Mouse (Mus musculus) heart, adult 2 months (tissue): ENCODE results near the gene Fam90a1a. TPM values are rescaled to one million over a fixed set of nuclear protein-coding genes. Genes with fewer than 3 reads are reported as not detected.

Experiments
- DNase-seq, 2 experiments: peaks; one replicate each; pipeline ENCODE4 v3.0.0; 2021
- H3K27ac ChIP-seq: fragments of 200-600 bp; 2 replicates; pipeline ENCODE4 v1.8.1; 2022
- H3K27me3 ChIP-seq: fragments of 200-500 bp; 2 replicates; pipeline ENCODE4 v1.6.1; 2012; ENCODE audit warnings: mild to moderate bottlenecking, low read length, inconsistent platforms, mixed read lengths; ENCODE audit not compliant: control insufficient read depth, insufficient read depth
- H3K36me3 ChIP-seq: fragments of 200-500 bp; 2 replicates; pipeline ENCODE4 v1.6.1; 2012; ENCODE audit warnings: low read length, inconsistent platforms; ENCODE audit not compliant: control insufficient read depth, insufficient read depth
- H3K4me1 ChIP-seq: fragments of 200-500 bp; 2 replicates; pipeline ENCODE4 v1.6.1; 2011; ENCODE audit warnings: low read length; ENCODE audit not compliant: control insufficient read depth, insufficient read depth
- H3K4me3 ChIP-seq: fragments of 200-600 bp; 2 replicates; pipeline ENCODE4 v1.8.1; 2022
- H3K79me2 ChIP-seq: fragments of 200-500 bp; replicated peaks from 2 replicates; pipeline ENCODE4 v1.6.1; 2012; ENCODE audit warnings: mild to moderate bottlenecking, inconsistent platforms, low read length, moderate library complexity, mixed read lengths; ENCODE audit not compliant: control insufficient read depth, insufficient read depth
- H3K9ac ChIP-seq: fragments of 200-500 bp; 2 replicates; pipeline ENCODE4 v1.6.1; 2012; ENCODE audit warnings: low read depth, mild to moderate bottlenecking, control low read depth, inconsistent platforms, low read length, mixed read lengths
- CTCF ChIP-seq: fragments of 200-600 bp; IDR thresholded peaks from 2 replicates; pipeline ENCODE4 v1.8.1; 2022; ENCODE audit warnings: antibody characterized with exemption, mild to moderate bottlenecking, moderate library complexity
- EP300 ChIP-seq: fragments of 200-500 bp; IDR thresholded peaks from 2 replicates; pipeline ENCODE4 v1.6.1; 2011; ENCODE audit warnings: low read depth, low read length, control low read depth; ENCODE audit not compliant: insufficient read depth
- POLR2A ChIP-seq: fragments of 200-500 bp; IDR thresholded peaks from 2 replicates; pipeline ENCODE4 v1.6.1; 2011; ENCODE audit warnings: mild to moderate bottlenecking, low read depth, low read length, control low read depth; ENCODE audit not compliant: insufficient read depth
- WGBS: fragments of 180-500 bp; shearing (Covaris S2); methylation state at CpG from one replicate; pipeline ENCODE4 v1.1.7; 2018; 5-methylcytosine and 5-hydroxymethylcytosine counted together
- intact Hi-C: fragments of 180-260 bp; cut with DNase I; formaldehyde crosslinking; loops from one replicate; pipeline ENCODE4 v1.15.1; 2025
- polyA plus RNA-seq: library from polyadenylated mRNA; depleted of rRNA; stranded (reverse); fragments of >200 nt; gene quantifications from 2 replicates; pipeline ENCODE4 v1.2.3, GENCODE M21; 2012
- total RNA-seq, 2 experiments: library from RNA; stranded (reverse); gene quantifications; 2 replicates each; pipeline ENCODE4 v1.2.3; 2021

The Fam90a1a gene
- total and polyA plus RNA-seq, 3 experiments, result not detected

DNA sequence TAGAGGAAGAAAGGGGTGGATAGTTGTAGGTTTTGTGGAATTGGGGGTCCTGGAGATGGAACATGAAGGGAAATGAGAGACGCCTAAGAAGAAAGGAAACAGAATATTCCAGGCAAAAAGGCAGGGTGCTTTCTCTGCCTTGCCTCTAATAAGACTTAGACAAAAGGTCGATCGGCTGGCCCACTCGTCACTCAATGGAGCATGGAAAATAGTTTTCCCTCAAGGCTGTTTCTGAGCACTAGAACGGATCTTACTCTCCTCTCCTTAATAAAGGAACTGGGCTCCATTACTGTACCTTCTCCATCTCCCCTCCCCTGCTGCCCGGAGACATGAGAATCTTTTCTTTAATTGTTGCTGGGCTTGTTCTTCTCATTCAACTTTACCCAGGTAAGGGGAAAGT, 12.1 kb upstream of the Fam90a1a start, which contains the start of gene Defb13:
Gene Defb13, plus strand, starts transcription at position 301 of the 400 bp plus-strand sequence.
- DNase-seq, result no peak
- no peaks in the 10 kb centered on the region for H3K27me3 ChIP-seq
- no peaks in the 10 kb centered on the region for H3K4me1 ChIP-seq

DNA sequence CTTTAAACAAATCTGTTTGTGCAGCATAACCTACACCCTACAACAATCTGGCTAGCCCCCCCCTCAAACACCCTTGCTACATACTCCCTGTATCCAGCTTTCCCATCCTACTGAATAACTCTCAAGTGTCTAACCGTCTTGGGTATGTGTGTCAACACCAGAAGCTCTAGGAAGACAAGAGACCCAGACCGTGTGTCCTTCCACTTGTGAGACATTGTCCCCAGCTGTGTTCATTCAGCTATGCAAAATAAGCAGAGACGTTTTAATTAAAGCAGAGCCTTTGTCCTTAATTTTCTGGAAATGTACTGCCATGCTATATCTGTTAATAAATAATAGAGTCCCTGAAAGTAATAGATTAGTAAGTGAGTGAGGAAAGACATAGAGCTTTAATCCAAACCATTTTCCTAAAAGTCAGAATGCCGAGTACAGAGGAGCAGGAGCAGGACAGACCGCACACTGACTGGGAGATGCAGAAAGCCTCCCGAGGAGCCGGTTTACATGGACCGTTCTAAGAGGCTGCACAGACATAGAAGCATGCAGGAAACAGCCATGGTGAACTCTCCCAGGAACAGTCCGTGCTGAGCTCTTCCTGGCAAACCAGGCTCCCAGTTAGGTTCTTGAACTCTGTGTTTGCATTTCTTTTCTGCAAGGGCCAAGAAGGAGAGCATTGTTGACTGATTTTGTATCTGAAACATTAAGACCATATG, 11.1 kb upstream of the Fam90a1a start:
- no peak for TF ChIP-seq CTCF
- no peak for TF ChIP-seq EP300
- TF ChIP-seq POLR2A, result no peak
- no peaks in the 10 kb centered on the region for H3K79me2 ChIP-seq
- H3K36me3 ChIP-seq, result no peaks in the 10 kb centered on the region
- no peak overlapping the region for H3K9ac ChIP-seq
- H3K4me1 ChIP-seq, result no peaks in the 10 kb centered on the region
- no peak overlapping the region for H3K27ac ChIP-seq
- intact Hi-C loops, result no loop called here
- 63% methylated on average over 9 of the region's 9 CpGs for WGBS
- no peak for DNase-seq
- H3K27me3 ChIP-seq, result no peaks in the 10 kb centered on the region
- H3K4me3 ChIP-seq, result no peak overlapping the region

More for the DNA sequence above, 12.1 kb upstream of the Fam90a1a start, which contains the start of gene Defb13:
- no peak for TF ChIP-seq EP300
- TF ChIP-seq CTCF, result no peak
- no peak for TF ChIP-seq POLR2A
- Histone ChIP-seq H3K36me3 (no peaks in the 10 kb centered on the region), H3K79me2 (no peaks in the 10 kb centered on the region), H3K27ac (no peak within 1 kb of the TSS), H3K4me3 (no peak within 1 kb of the TSS), H3K9ac (no peak within 1 kb of the TSS)
- intact Hi-C loops, result no loop called here
- WGBS, result 78% methylated on average over 6 of the region's 6 CpGs

- Histone ChIP-seq H3K27ac (no peak overlapping the region), H3K4me3 (no peak overlapping the region), H3K4me1 (no peaks in the 10 kb centered on the region), H3K27me3 (no peaks in the 10 kb centered on the region), H3K9ac (no peak overlapping the region), H3K36me3 (no peaks in the 10 kb centered on the region), H3K79me2 (no peaks in the 10 kb centered on the region)
- TF ChIP-seq EP300, result no peak
- TF ChIP-seq CTCF, result peak; percentile 71
- 5% methylated on average over 9 of the region's 9 CpGs for WGBS
- DNase-seq, result no peak
- intact Hi-C loops, result no loop called here
Observed at GRCm38 (mm10) chr8:21955321-21955720, 3.2 kb upstream of the Fam90a1a start.

DNA sequence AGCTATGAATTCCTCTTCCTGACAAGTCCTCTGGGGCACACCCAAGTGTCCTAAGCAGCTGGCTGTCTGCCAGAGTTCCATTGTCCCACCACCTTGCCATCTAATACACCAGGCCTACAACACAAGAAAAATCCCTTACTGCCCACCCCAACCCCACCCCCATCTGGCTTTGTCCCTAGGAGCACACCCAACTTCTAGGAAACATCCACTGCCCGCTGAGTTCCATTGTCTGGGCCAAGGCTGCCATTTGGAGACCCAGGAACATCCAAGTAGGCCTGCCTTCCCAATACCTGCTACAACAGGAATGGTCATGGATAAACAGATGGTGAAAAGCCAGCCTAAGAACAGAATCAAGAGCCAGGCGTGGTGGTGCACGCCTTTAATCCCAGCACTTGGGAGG, 2.2 kb upstream of the Fam90a1a start:
- intact Hi-C loops, result no loop called here
- H3K4me1 ChIP-seq, result no peaks in the 10 kb centered on the region
- H3K27ac ChIP-seq, result no peak overlapping the region
- no peak for DNase-seq
- no peak overlapping the region for H3K4me3 ChIP-seq
- H3K36me3 ChIP-seq, result no peaks in the 10 kb centered on the region
- H3K9ac ChIP-seq, result no peak overlapping the region
- TF ChIP-seq CTCF (no peak), POLR2A (no peak), EP300 (no peak)
- no peaks in the 10 kb centered on the region for H3K79me2 ChIP-seq
- H3K27me3 ChIP-seq, result no peaks in the 10 kb centered on the region
- 79% methylated on average over 3 of the region's 3 CpGs for WGBS

DNA sequence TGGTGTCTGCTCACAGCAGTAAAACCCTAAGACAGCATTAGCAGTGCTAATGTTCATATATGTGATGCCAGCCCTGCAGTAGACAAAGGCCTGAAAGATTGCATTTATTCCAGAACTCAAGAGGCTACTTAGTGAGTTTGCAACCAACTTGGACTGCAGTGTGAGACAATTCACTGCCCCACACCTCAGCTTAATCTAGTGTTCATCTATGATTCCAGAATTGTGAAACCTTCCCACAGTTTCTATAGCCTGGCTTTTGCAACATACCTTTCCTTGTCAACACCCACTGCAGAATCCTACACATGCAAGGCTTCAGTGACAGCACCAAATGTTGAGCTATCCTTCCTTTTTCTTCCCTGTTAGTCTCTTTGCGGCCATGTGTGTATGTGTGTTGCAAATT, 8.1 kb downstream of the Fam90a1a start:
- intact Hi-C loops, result no loop called here
- no peaks in the 10 kb centered on the region for H3K36me3 ChIP-seq
- WGBS, result 67% methylated on average over 1 of the region's 1 CpGs

DNA sequence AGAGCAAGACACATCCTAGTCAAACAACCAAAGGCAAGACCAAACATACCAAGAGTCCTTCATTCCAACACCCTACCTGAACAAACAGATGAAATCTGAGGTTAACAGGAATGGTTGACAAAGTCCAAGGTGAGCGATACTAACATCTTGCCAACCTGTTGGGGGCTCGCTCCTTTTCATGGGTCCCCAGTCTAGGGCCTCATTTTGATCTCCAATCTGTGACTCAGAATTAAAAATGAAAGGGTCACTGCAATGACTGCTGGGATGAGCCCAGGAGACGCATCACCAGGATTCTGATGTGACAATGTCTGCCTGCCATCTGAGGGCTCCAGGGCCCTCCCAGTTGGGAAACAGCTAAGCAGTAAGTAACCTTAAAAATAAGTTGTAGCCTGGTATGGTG, 11.0 kb downstream of the Fam90a1a start, which contains the start of gene Ccdc70:
Gene Ccdc70, plus strand, starts transcription at position 301 of the 400 bp plus-strand sequence.
- 82% methylated on average over 3 of the region's 3 CpGs for WGBS
- no peak for TF ChIP-seq POLR2A
- no peak for TF ChIP-seq CTCF
- TF ChIP-seq EP300, result no peak
- H3K27ac ChIP-seq, result no peak within 1 kb of the TSS
- H3K4me1 ChIP-seq, result no peaks in the 10 kb centered on the region
- no peaks in the 10 kb centered on the region for H3K79me2 ChIP-seq
- no peak within 1 kb of the TSS for H3K9ac ChIP-seq
- no peaks in the 10 kb centered on the region for H3K27me3 ChIP-seq
- DNase-seq, result no peak
- intact Hi-C loops, result no loop called here
- no peaks in the 10 kb centered on the region for H3K36me3 ChIP-seq
- H3K4me3 ChIP-seq, result no peak within 1 kb of the TSS

More for the DNA sequence above, 8.1 kb downstream of the Fam90a1a start:
- Histone ChIP-seq H3K9ac (no peak overlapping the region), H3K4me1 (no peaks in the 10 kb centered on the region), H3K27me3 (no peaks in the 10 kb centered on the region), H3K79me2 (no peaks in the 10 kb centered on the region), H3K27ac (no peak overlapping the region), H3K4me3 (no peak overlapping the region)
- no peak for DNase-seq
- TF ChIP-seq CTCF (no peak), POLR2A (no peak), EP300 (no peak)
